10 mouse cellular contexts compared by ENCODE assay signal in genomic region chr5:114323105-114323790, GRCm38 (mm10). TPM values are rescaled to one million over a fixed set of nuclear protein-coding genes. Genes with fewer than 3 reads are reported as not detected.
A peak's percentile ranks its signal among the peaks of the same experiment; 100 is the strongest.
DNase-seq lines count a peak whose midpoint lies in the region; ATAC-seq lines count a peak whose summit lies in the region.
"Had no signal": no experiment of that assay in that cellular context is flagged by ENCODE, and none has a peak within 500 bp of the region (broad histone marks: within the 10 kb centered on the region; RNA-seq: fewer than 3 reads in every experiment).

No protein-coding gene starts in this region.

- ATAC-seq in kidney, embryonic 15.5 days (replicated peaks; ENCODE audit: low FRiP score), result no peak
- no peak for ATAC-seq in limb, embryonic 13.5 days (ENCODE audit: low FRiP score, low read depth)
- ATAC-seq in erythroblast, adult 5-6 weeks (replicated peaks; ENCODE audit: low FRiP score, poor library complexity, severe bottlenecking), result no peak

- DNase-seq in kidney, postnatal 10 days, result no peak
- DNase-seq in T-cell, adult 2 months (ENCODE audit: low spot score), result peak; percentile 82
- peak; percentile 45 to 70 for DNase-seq in thymus, adult 18-20 months
- DNase-seq in left cerebral cortex, postnatal 14 days (ENCODE audit: low spot score in 2 of 2), result no peak
- DNase-seq in right cerebral cortex, postnatal 36 days (ENCODE audit: low spot score in 2 of 2), result no peak

- intact Hi-C loops in left cerebral cortex, postnatal 14 days (cut with DNase I), result no loop called here

- 0 out of 2 replicates have a peak, but pooled peaks cover 2% of the 10 kb centered on the region for H3K27me3 ChIP-seq in kidney, embryonic 15.5 days
- H3K27me3 ChIP-seq in limb, embryonic 13.5 days, result peaks cover under 1% of the 10 kb centered on the region; the same call in 1 of the 2 replicates

- H3K9me3 ChIP-seq in kidney, embryonic 15.5 days (replicated peaks), result no peaks in the 10 kb centered on the region
- no peaks in the 10 kb centered on the region for H3K9me3 ChIP-seq in limb, embryonic 13.5 days

- H3K36me3 ChIP-seq in kidney, embryonic 15.5 days, result no peaks in the 10 kb centered on the region
- no peaks in the 10 kb centered on the region for H3K36me3 ChIP-seq in limb, embryonic 13.5 days

- no peak overlapping the region for H3K4me3 ChIP-seq in kidney, embryonic 15.5 days (replicated peaks)
- H3K4me3 ChIP-seq in limb, embryonic 13.5 days, result no peak overlapping the region

- peak overlapping the region; percentile 36; the same call in 1 of the 2 replicates for H3K4me2 ChIP-seq in kidney, embryonic 15.5 days
- peak overlapping the region; percentile 42; the same call in 1 of the 2 replicates for H3K4me2 ChIP-seq in limb, embryonic 13.5 days (replicated peaks)

- no peak overlapping the region for H3K9ac ChIP-seq in kidney, embryonic 15.5 days
- H3K9ac ChIP-seq in limb, embryonic 13.5 days, result no peak overlapping the region
- H3K9ac ChIP-seq: hindbrain, embryonic 14.5 days had no signal

- H3K27ac ChIP-seq in kidney, embryonic 15.5 days, result no peak overlapping the region
- no peak overlapping the region for H3K27ac ChIP-seq in limb, embryonic 13.5 days
- H3K27ac ChIP-seq: hindbrain, embryonic 14.5 days had no signal

- H3K4me1 ChIP-seq in kidney, embryonic 15.5 days, result peaks cover 5% of the 10 kb centered on the region; the same call in 1 of the 2 replicates
- peaks cover 8% of the 10 kb centered on the region for H3K4me1 ChIP-seq in limb, embryonic 13.5 days

- 59% methylated on average over 25 of the region's 25 CpGs for WGBS in kidney, embryonic 15.5 days
- WGBS in limb, embryonic 13.5 days, result 55% methylated on average over 25 of the region's 25 CpGs

RNA-seq across cellular contexts. Expression of gene Myo1h, which starts 34.3 kb away (rescaled TPM):
- polyA plus RNA-seq in kidney, embryonic 15.5 days (2015; fragmentation: Nextera tagmentation; extraction: Ambion mirVana), result 1.5 and 2.2 TPM in 2 replicates
- polyA plus RNA-seq in limb, embryonic 13.5 days (2015; fragmentation: Nextera tagmentation; extraction: Ambion mirVana), result 0.98 and 1.3 TPM in 2 replicates
- not detected in 2 replicates for total RNA-seq in erythroblast, adult 5-6 weeks (2015; ENCODE audit: low replicate concordance)
- 0.84 TPM in 1 of 2 replicates, not detected in the other for total RNA-seq in erythroblast, adult 5-6 weeks (2017; ENCODE audit: low replicate concordance)
- total RNA-seq in left cerebral cortex, postnatal 14 days (2021), result 1 to 10 TPM; 2.7 to 2.8 TPM

RNA-seq across cellular contexts. Expression of gene Foxn4, which starts 49.6 kb away (rescaled TPM):
- polyA plus RNA-seq in kidney, embryonic 15.5 days (2015; fragmentation: Nextera tagmentation; extraction: Ambion mirVana), result not detected in 2 replicates
- polyA plus RNA-seq in limb, embryonic 13.5 days (2015; fragmentation: Nextera tagmentation; extraction: Ambion mirVana), result not detected in 2 replicates
- total RNA-seq in erythroblast, adult 5-6 weeks (2015; ENCODE audit: low replicate concordance), result not detected in 2 replicates
- not detected in 2 replicates for total RNA-seq in erythroblast, adult 5-6 weeks (2017; ENCODE audit: low replicate concordance)
- not detected for total RNA-seq in left cerebral cortex, postnatal 14 days (2021)
- total RNA-seq: layer of hippocampus, postnatal 36 days had no signal

RNA-seq across cellular contexts. Expression of gene Kctd10, which starts 57.1 kb away (rescaled TPM):
- polyA plus RNA-seq in kidney, embryonic 15.5 days (2015; fragmentation: Nextera tagmentation; extraction: Ambion mirVana), result 93.4 and 101 TPM in 2 replicates
- 87.3 and 90.6 TPM in 2 replicates for polyA plus RNA-seq in limb, embryonic 13.5 days (2015; fragmentation: Nextera tagmentation; extraction: Ambion mirVana)
- 5.2 and 7.3 TPM in 2 replicates for total RNA-seq in erythroblast, adult 5-6 weeks (2015; ENCODE audit: low replicate concordance)
- 10.6 and 15.4 TPM in 2 replicates for total RNA-seq in erythroblast, adult 5-6 weeks (2017; ENCODE audit: low replicate concordance)
- 10 to 100 TPM; 43.6 to 46.9 TPM for total RNA-seq in left cerebral cortex, postnatal 14 days (2021)

RNA-seq across cellular contexts. Expression of gene Ube3b, which starts 57.2 kb away (rescaled TPM):
- polyA plus RNA-seq in kidney, embryonic 15.5 days (2015; fragmentation: Nextera tagmentation; extraction: Ambion mirVana), result 40.6 and 43.8 TPM in 2 replicates
- 42.1 and 46.0 TPM in 2 replicates for polyA plus RNA-seq in limb, embryonic 13.5 days (2015; fragmentation: Nextera tagmentation; extraction: Ambion mirVana)
- total RNA-seq in erythroblast, adult 5-6 weeks (2015; ENCODE audit: low replicate concordance), result 17.3 and 30.9 TPM in 2 replicates
- 17.6 and 25.5 TPM in 2 replicates for total RNA-seq in erythroblast, adult 5-6 weeks (2017; ENCODE audit: low replicate concordance)
- total RNA-seq in left cerebral cortex, postnatal 14 days (2021), result 10 to 100 TPM; 80.4 to 85.6 TPM

Comparison
In these comparisons a context has a peak if more than half of its experiments do, and no peak if none do; other contexts are left out.
1. DNase-seq: peak in T-cell, adult 2 months (single experiment) and thymus, adult 18-20 months (2 of 2); none in kidney, postnatal 10 days (single experiment), left cerebral cortex, postnatal 14 days (0 of 2) and right cerebral cortex, postnatal 36 days (0 of 2).